Mouse (Mus musculus) retina, adult 2 months (tissue): Measurements from ENCODE around the gene Gucd1.
"Not testable (repeated sequence)": the region's sequence is repeated elsewhere in the genome, so short reads cannot be mapped to it uniquely, and the experiment has no call there.

ENCODE experiments used
- DNase-seq: peaks from one replicate; pipeline ENCODE4 v3.0.0-alpha.2; 2012; ENCODE audit warnings: low read depth, low spot score

Gucd1 gene

DNA sequence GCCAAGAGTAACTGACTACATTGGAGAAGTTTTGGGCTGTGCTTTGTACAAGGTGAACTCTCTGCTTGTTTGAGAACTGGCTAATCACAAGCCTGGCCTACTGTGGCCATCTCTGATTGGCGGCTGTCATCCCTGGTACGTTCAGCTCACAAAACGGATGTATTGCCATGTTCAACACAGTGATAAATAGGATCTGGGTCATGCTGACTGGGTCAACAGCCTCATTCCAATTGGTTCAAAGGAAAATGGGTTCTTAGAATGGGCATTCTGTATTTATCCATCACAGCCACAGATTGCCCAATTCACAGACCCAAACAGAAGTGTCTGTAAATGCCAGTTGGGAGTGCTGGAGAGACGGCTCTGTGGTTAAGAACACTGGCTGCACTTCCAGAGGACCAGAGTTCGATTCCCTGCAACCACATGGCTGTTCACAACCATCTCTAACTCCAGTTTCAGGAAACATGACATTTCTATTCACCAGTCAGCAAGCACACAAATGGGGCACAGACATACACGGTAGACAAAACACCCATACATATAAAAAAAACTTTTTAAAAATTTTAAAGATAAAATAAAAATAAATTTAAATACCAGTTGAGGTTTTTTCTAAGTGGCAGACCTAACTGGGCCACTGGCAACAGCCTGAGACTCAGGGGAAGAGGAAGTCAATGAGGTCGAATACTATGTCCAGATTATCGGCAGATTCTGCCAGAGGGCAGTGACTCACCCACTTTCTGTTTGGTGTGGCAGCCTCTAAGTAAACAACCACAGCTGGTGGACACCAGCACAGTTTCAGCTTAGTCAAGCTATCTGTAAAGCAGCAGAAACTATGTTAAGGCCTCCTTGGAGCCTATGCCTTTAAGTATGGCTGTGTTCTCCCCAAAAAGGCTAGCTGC, 13.3 kb downstream of the Gucd1 start:
- no peak for DNase-seq

DNA sequence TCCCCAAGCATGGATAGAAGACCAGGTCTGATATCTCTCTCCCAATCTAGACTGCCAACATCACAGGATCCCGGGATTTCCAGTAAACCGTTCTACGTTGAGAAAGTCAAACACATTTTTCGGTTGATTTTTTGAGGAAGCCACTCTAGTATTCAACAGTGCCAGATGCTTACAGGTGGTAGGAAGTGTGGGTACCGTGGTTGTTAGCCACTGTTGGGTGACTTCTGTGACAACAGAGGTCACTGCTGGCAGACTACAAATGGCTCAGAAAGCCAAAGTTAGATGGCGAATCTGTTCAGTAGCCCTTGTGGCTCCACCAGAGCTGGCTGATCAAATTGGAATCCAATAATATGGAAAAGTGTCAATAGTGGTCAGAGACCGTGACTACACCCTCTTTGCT, 14.1 kb downstream of the Gucd1 start:
- no peak for DNase-seq

DNA sequence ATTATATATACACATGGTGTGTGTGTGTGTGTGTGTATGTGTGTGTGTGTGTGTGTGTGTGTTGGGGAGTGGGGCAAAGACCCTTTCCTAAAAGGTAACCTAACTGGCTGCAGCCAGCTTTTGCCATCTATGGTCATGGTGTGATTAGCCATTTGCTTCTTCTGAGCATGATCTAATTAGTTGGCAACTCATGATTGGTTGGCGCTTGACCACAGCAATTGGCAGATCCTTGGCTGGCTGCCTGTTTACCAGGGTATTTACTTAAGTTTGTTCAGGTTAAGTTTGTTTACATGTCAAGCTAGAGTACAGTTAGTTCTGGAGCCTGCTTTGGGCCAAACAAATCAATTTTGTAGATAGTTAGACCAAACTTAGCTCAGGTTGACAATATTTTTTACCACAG, 16.1 kb downstream of the Gucd1 start:
- no peak for DNase-seq

DNA sequence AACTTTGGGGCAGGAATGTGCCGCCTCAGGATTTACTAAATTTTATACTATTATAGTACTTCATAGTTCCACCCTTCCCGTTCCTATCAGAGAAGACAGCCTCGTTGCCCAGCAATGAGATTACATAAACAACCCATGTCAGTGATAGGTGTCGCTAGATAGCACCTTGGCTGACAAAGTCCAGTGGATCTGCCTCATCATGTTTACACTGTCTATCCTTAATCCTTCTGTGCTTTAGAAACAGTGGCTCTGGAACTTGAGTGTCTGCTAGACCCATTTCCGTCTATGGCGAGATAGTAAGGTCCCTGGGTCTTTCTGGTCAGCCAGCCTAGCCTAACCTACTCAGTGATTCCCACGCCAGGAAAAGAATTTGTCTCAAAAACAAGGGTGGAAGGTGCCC, 17.4 kb downstream of the Gucd1 start:
- no peak for DNase-seq

DNA sequence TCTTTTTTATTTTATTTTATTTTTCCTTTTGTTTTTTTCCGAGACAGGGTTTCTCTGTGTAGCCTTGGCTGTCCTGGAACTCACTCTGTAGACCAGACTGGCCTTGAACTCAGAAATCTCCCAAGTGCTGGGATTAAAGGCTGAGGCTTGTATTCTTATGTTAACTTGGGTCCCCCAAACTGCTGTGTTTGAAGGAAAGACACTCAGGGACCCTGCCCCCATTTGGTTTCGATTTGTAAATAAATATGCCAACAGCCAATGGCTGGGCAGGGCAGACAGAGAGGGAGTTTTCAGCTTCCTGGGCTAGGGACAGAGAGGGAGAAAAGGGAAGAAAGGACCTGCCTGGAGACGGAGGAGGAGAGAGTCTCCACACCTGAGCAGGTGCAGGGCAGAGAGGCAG, 18.0 kb downstream of the Gucd1 start:
- DNase-seq = no peak

DNA sequence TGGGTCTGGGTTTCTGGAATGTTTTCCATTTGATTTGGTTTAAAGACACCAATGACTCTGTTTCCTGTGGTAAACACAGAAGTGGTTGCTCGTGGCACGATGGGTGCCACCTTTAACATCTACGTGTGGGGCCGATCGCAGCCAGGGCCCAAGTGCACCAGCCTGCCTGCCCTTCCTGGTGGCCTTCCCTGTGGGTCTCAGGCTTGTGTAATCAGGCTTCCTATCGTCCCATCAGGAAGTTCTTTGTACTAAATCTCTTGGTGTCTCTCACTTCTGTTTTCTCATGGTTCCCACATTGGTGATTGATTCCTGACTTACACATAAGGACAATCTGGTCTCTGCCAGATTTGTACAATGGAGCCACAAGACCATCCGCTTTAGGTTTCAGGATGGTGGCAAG, 18.6 kb downstream of the Gucd1 start:
- DNase-seq = not testable (repeated sequence)

DNA sequence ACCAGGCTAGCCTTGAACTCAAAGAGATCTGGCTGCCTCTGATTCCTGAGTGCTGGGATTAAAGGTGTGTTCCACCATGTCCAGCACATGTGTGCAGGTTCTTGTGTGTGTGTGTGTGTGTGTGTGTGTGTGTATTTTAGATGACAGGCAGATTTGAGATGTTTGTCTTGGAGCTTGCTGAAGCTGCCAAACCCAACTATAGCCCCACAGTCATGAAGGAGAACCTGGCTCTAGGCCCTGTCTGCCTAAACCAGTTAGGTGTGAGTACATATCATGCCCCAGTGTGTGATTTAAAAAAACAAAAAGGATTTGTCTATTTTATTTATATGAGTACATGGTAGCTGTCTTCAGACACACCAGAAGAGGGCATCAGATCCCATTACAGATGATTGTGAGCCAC, 21.9 kb downstream of the Gucd1 start:
- no peak for DNase-seq

DNA sequence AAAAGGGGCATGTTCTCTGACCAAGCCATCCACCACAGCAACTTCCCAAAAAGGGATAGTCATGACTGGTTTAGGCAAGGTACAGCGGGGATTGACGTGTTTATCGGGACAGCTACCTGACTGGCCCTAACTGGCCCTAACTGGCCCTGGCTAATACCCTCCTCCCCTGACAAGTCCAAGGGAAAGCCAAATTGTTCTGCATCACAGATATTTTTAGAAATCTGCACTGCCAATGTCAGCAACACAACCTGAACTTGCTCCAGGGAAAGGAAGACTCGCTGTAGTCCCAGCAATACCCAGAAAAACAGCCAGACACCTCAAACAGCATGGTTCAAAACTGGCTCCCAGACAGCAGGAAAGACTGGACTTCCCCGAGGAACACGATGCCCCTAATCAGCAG, 22.5 kb downstream of the Gucd1 start:
- no peak for DNase-seq

DNA sequence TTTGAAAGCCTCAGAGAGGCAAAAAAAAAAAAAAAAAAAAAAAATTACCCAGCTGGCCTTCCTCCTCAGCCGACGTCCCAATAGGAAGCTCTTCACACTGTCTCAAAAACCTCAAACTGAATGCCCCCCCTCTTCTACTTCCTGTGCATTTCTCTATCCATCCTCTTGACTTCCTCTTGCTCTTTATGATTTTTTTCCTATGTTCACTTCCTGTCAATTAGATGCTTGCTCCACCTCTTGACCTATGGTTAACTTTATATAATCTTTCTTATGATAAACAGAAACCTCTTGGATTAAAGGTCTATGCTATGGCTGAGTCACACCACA, 25.9 kb downstream of the Gucd1 start:
- no peak for DNase-seq

DNA sequence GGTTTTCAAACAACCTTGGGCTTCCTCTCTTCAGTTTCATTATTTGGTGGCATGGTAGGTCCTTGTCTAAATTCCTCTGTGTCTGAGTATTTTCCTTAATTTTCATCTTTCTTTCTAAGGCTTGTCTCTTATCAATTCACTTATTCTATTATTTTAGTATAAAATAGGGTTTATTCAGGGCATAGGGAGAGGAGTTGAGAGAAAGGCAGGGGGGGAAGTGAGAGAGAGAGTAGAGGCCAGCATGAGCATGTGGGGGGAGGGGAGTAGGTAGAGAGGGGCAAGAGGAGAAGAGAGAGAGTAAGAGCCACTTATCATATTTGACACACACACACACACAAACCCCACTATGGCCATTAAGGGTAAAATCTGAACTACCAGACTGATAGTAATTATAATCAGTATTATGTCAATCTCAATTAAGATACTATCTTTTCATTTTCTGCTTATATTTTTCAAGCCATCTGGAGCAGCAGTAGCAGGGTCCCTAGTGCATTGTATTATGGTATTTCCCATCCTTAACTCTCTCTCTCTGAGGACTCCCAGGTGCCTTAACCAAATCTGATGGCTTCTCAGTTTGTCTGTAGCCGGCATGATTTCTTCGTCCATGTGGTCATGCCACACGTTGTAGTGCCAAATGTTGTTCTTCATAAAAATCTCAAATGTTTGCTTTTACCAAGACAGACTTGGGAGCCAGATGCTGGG, 26.4 kb downstream of the Gucd1 start:
- no peak for DNase-seq

DNA sequence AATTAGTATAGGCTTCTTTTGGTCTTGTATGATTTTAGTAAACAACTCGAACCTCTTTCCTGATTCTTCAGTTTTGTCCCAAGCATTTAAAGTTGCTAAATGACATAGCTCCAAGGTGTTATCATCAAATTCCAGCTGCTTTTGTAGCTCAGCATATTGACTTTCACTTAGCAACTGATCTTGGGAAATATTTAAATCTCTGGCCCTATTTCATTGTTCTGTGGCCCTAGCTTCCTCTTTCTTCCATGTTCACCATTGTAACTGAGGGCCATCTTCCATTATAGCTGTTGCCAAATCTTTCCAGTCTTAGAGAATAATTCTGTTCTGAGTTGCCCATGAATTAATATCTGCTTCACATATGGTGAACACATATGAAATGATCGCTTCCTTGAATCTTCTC, 27.0 kb downstream of the Gucd1 start:
- no peak for DNase-seq

DNA sequence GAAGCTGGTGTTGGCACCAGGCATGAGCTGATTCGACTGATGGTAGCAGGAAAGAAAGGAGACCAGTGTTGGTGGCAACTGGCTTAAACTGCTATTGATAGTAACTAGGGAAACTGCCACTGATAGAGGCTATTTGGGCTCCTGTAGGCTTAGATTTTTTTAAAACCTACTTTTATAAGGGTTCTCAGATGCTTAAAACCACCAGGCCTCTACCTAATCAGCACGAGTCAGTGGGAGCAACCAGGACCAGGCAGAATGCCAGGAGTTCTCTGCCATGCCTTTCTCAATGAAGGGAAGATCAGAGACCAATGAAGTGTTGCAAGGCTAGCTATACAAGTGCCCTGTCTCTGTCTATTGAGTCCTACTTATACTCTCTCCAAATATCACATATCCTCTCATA, 28.2 kb downstream of the Gucd1 start:
- no peak for DNase-seq

DNA sequence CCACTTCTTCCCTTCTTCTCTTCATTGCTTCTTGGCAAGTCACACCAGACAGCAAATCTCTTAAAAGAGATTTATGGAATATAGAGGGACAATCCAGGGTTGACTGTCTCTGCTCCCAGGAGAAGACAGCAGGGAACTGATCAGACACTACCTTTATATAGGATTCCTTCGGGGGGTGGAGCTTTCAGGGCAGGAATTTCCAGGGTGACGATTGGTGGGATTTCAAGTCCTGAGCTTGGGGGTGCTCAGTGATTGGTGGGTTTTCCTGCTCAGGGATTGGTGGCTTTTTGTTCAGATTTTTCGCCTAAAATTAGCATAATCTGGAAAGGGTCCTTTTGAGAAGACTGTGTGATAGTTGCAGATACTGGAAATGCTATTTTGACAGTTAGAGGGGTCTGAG, 30.6 kb downstream of the Gucd1 start:
- no peak for DNase-seq

DNA sequence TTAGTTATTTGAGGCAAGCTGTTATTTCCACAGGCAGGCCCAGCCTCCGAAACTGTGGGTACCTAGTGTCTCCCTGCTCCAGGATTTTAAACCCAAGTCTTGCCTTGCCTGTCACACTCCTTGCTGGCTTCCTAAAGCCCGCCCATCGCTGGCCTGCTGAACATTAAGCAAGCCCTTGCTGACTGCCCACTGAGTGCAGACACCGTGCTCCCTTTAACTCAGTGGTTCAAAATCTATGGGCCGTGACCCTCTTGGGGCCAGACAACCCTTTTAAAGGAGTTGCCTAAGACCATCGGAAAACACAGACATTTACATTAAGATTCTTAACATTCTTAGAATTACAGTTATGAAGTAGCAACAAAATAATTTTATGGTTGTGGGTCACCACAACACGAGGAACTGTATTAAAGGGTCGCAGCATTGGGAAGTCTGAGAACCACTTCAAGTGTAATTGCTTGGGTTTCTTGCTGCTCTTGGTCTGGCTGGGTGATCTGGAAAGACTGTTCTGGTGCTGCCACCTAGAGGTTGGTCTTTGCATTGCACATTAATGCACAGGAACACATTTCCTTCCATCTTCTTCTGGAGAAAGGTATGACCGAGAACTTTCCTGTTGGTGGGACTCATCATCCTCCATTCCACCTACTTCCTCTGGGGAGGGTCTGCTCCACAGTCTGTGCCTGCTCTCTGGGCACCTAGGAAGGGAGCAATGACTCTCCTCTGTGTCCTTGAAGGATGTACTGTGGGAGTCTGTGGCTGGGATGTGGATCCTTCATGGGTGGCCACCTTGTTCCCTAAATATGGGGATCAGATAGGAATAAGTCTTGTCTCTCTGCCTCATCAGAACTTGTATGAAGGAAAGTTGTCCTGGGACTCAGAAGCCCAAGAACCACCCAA, 31.4 kb downstream of the Gucd1 start:
- DNase-seq = peak; percentile 66

DNA sequence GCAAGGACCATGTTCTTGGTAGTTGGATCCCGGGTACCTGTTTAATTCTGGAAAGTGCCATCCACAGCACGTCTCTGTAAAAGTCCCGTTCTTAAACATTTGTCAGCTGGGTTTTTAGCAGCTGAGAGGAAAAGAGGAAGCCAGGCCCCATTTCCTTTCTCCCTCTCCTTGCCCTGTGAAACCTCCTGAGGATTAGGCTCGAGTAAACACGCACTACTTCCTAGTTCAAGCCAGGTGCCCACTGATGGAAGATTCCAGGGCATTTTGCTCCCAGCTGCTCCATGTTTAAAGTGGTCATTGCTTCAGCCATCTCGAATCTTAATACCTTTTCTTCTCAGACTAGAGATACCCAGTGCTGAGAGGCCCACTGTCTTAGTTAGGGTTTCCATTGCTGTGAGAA, 33.0 kb downstream of the Gucd1 start:
- no peak for DNase-seq

DNA sequence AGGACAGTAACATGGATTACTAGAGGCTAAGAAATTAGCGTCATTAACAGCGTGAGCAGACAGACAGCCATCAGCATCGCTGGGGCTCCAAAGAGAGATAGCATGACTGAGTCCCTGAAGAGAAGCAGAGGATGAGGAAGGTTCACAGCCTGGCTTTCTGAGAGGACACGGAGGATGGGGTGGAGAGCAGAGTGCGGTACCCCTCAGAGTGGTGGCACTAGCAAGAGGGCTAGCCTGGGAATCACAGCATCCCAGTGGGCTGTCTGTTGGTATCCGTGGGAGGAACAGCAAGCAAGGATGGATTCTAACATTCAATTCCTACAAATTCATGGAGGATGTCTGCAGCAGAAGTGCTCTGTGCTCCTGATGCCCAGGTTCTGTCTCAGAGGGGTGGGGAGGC, 33.7 kb downstream of the Gucd1 start:
- DNase-seq = no peak

DNA sequence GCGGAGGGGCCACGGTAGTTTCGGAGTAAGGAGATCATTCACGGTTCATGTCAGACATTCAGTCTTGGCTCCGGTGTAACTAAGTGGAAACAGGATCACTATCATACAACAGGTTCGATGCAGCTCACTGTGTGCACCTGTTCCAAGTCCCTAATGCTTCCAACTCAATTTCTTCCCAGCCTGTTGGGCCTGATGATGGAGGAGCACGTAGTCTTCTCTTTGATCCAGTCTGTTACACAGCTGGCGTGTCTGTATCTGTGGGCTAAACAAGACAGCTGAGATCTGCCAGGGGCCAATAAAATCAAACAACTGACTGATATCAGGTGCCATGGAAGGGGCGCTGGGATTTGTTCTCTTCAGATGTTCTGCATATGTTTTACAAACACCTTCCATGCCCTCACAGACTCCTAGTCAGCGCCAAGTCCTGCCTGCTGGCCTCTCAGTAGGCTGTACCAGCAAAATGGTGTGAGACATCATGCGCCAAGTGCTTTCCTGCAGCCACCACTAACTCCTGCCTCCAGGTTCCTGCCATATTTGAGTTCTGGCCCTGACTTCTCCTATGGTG, 34.8 kb downstream of the Gucd1 start:
- no peak for DNase-seq

DNA sequence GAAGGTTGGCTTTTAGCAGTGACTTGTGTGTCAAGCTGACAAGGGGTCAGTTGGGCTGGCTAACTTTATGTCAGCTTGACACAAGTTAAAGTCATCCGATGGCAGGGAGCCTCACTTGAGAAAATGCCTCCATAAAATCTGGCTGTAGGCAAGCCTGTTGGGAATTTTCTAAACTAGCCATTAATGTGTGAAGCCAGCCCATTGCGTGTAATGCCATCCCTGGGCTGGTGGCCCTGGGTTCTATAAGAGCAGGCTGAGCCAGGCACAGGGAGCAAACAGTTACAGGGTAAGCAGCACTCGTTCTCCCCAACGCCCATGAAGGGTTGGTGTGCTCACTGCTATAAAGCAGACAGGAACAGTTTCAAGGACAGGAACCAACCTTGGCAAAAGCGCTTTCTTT, 35.5 kb downstream of the Gucd1 start:
- no peak for DNase-seq

DNA sequence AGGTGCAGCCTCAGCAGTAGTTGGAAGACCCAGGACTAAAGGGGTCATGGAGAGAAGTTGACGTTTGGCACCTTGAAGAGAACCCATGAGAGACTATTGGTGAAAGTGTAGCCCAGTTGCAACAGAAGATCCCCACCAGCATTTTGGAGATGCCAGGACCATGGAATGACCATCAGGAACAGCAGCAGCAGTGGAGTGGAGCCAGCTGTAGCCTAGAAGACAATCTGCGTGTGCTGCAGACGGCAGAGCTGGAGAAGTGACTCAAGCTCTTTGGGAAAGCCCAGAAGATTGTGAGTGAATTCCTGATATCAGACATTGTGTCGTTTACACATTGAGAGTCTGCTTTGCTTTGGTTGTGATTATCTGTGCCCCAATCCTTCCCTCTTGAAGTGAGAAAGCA, 36.1 kb downstream of the Gucd1 start:
- no peak for DNase-seq

DNA sequence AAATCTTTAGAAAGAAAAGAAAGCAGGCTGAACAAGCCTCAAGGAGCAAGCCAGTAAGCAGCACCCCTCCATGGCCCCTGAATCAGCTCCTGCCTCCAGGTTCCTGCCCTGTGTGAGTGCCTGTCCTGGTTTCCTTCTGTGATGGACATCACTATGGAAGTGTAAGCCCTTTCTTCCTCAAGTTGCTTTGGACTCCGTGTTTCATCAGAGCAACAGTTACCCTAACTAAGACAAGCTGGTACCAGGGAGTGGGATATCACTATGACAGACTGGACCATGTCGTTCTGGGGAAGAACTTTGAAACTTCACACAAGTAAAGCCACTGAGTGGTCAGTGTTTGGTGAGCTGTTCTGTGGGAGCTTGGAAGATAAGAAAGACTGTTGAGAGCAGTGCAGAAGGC, 37.8 kb downstream of the Gucd1 start:
- no peak for DNase-seq

DNA sequence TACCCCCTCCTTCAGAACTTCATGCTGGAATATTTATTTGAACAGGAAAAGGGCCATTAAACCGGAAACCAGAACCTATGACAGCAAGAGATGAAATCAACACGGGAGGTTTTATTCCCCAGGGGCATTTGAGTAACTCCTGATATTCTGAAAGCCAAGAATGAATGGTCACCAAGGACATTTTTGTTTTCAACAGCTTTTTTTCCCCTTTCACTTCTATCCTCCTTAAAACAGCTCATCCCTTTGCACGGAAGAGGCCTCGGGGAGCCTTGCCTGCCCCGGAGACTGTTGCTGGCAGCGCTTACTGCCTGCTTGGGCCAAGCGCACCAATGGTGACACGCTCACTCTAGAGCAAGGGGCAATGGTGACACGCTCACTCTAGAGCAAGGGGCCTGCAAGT, 40.7 kb downstream of the Gucd1 start:
- DNase-seq = no peak
